Mouse (Mus musculus) neutrophil, adult 59 days (primary cell): ENCODE results near the gene Olfr1240. TPM values are rescaled to one million over a fixed set of nuclear protein-coding genes. Genes with fewer than 3 reads are reported as not detected.

Experiments used
- total RNA-seq, 2 experiments: library from RNA; stranded (reverse); gene quantifications; 1 replicate in 1 of 2; 2 replicates in 1 of 2; pipeline ENCODE4 v1.2.4; 2023

Gene Olfr1240
- total RNA-seq = not detected

GRCm38 (mm10) chr2:89442900-89443299 is at the start of gene Olfr1240:
Olfr1240 (minus strand) TSS chr2:89443000.

GRCm38 (mm10) chr2:89487026-89487425 is 44.2 kb upstream of the Olfr1240 start, which contains the start of gene Olfr1241:
Olfr1241 (minus strand) TSS chr2:89487126.

GRCm38 (mm10) chr2:89420307-89420706 is 22.5 kb downstream of the Olfr1240 start, which contains the start of gene Olfr1239:
Olfr1239 (minus strand) TSS chr2:89420407.

GRCm38 (mm10) chr2:89409576-89409975 is 33.2 kb downstream of the Olfr1240 start, which contains the start of gene Olfr1238:
Olfr1238 (minus strand) TSS chr2:89409676.

Other genes starting within 250 kb of the Olfr1240 start
- not detected for gene Olfr1226, start 243.0 kb downstream of the Olfr1240 start, total RNA-seq
- gene Olfr1228, start 188.9 kb downstream of the Olfr1240 start, total RNA-seq = not detected
- not detected for gene Olfr1229, start 155.0 kb downstream of the Olfr1240 start, total RNA-seq
- gene Olfr1230, start 145.7 kb downstream of the Olfr1240 start, total RNA-seq = not detected
- gene Olfr1231, start 135.9 kb downstream of the Olfr1240 start, total RNA-seq = not detected
- not detected for gene Olfr1232, start 113.3 kb downstream of the Olfr1240 start, total RNA-seq
- not detected for gene Olfr1233, start 100.6 kb downstream of the Olfr1240 start, total RNA-seq
- gene Olfr1234, start 78.1 kb downstream of the Olfr1240 start, total RNA-seq = not detected
- not detected for gene Olfr1238, start 33.3 kb downstream of the Olfr1240 start, total RNA-seq
- not detected for gene Olfr1239, start 22.6 kb downstream of the Olfr1240 start, total RNA-seq
- not detected for gene Olfr1241, start 44.1 kb upstream of the Olfr1240 start, total RNA-seq
- not detected for gene Olfr1242, start 55.3 kb upstream of the Olfr1240 start, total RNA-seq
- gene Olfr1243, start 88.5 kb upstream of the Olfr1240 start, total RNA-seq = not detected
- gene Olfr1245, start 135.4 kb upstream of the Olfr1240 start, total RNA-seq = not detected
- not detected for gene Olfr1246, start 150.2 kb upstream of the Olfr1240 start, total RNA-seq
- under 1 TPM; 0.18 to 0.20 TPM for gene Olfr1247, start 171.1 kb upstream of the Olfr1240 start, total RNA-seq
- not detected for gene Olfr1248, start 175.2 kb upstream of the Olfr1240 start, total RNA-seq
- gene Olfr1249, start 192.0 kb upstream of the Olfr1240 start, total RNA-seq = not detected
- gene Olfr1250, start 218.5 kb upstream of the Olfr1240 start, total RNA-seq = not detected
- not detected for gene Olfr1251, start 228.9 kb upstream of the Olfr1240 start, total RNA-seq